Mouse (Mus musculus) stomach, embryonic 16.5 days (tissue): ENCODE results near the gene Olfr1240. TPM values are rescaled to one million over a fixed set of nuclear protein-coding genes. Genes with fewer than 3 reads are reported as not detected.

ENCODE experiments used
- ATAC-seq: fragments of 200-750 bp; cut with Nextera tagmentation; 2 replicates; pipeline ENCODE4 v1.8.0; 2017; ENCODE audit warnings: moderate number of reproducible peaks, moderate TSS enrichment; ENCODE audit not compliant: insufficient read depth, low FRiP score
- H3K27ac ChIP-seq: fragments of 300-500 bp; sonication (generic); 2 replicates; pipeline ENCODE4 v1.5.1; 2014; ENCODE audit warnings: low read length
- H3K27me3 ChIP-seq: fragments of 300-500 bp; sonication (generic); 2 replicates; pipeline ENCODE4 v1.6.1; 2014; ENCODE audit warnings: low read length, control low read depth, mixed read lengths; ENCODE audit not compliant: control insufficient read depth, insufficient read depth
- H3K36me3 ChIP-seq: fragments of 300-500 bp; sonication (generic); 2 replicates; pipeline ENCODE4 v1.6.1; 2014; ENCODE audit warnings: low read length; ENCODE audit not compliant: control insufficient read depth, insufficient read depth
- H3K4me1 ChIP-seq: fragments of 300-500 bp; sonication (generic); 2 replicates; pipeline ENCODE4 v1.6.1; 2014; ENCODE audit warnings: low read length, control low read depth, mixed read lengths; ENCODE audit not compliant: control insufficient read depth, insufficient read depth
- H3K4me2 ChIP-seq: fragments of 300-500 bp; sonication (generic); 2 replicates; pipeline ENCODE4 v1.6.1; 2014; ENCODE audit warnings: low read depth, low read length, mixed read lengths
- H3K4me3 ChIP-seq: fragments of 300-500 bp; sonication (generic); replicated peaks from 2 replicates; pipeline ENCODE4 v1.5.1; 2014; ENCODE audit warnings: mild to moderate bottlenecking, low read length
- H3K9ac ChIP-seq: fragments of 300-500 bp; sonication (generic); 2 replicates; pipeline ENCODE4 v1.6.1; 2014; ENCODE audit warnings: low read length
- H3K9me3 ChIP-seq: fragments of 300-500 bp; sonication (generic); replicated peaks from 2 replicates; pipeline ENCODE4 v1.6.1; 2016; ENCODE audit warnings: low read length, control low read depth; ENCODE audit not compliant: control insufficient read depth
- WGBS: fragments of 180-500 bp; shearing (Covaris S2); extraction: QIAGEN DNeasy Blood & Tissue Kit; methylation state at CpG from one replicate; pipeline ENCODE4 v1.1.7; 2014; 5-methylcytosine and 5-hydroxymethylcytosine counted together
- polyA plus RNA-seq: library from polyadenylated mRNA; unstranded; fragments of >200 nt; fragmentation: Nextera tagmentation; extraction: Ambion mirVana; gene quantifications from 2 replicates; pipeline ENCODE4 v1.2.1, GENCODE M21; 2015

The Olfr1240 gene
- not detected in 2 replicates for polyA plus RNA-seq

- Histone ChIP-seq H3K9ac (no peak within 1 kb of the TSS), H3K9me3 (no peaks in the 10 kb centered on the region), H3K27me3 (no peaks in the 10 kb centered on the region), H3K27ac (no peak within 1 kb of the TSS), H3K4me1 (no peaks in the 10 kb centered on the region), H3K36me3 (no peaks in the 10 kb centered on the region), H3K4me2 (no peak within 1 kb of the TSS), H3K4me3 (no peak within 1 kb of the TSS)
- 82% methylated on average over 3 of the region's 3 CpGs for WGBS
- no peak for ATAC-seq
These were observed at the start of gene Olfr1240 for GRCm38 (mm10) chr2:89442900-89443299. Gene Olfr1240, minus strand, starts transcription at chr2:89443000.

DNA sequence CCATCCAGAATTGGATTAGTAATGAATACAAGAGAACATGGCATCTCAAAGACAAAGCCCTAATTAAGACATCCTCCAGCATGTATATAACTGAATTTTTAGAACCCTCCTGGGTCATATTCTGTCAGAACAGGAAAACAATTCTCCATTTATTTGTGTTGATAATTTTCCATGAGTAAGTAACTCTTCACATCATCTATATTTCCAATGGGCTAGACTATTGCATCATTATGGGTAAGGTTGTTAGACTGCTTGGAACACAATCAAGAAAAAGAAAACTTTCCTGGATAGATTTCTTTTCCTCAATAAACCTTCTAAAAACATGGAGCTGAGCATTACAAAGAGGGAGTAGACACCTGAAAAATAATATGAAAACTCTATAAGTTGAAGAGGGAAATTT lies 44.2 kb upstream of the Olfr1240 start, which contains the start of gene Olfr1241:
Gene Olfr1241 (minus strand): TSS at position 101 of the 400 bp plus-strand sequence.
- H3K27ac ChIP-seq, result no peak within 1 kb of the TSS
- H3K4me1 ChIP-seq, result no peaks in the 10 kb centered on the region
- H3K9ac ChIP-seq, result no peak within 1 kb of the TSS
- H3K36me3 ChIP-seq, result no peaks in the 10 kb centered on the region
- H3K9me3 ChIP-seq, result no peaks in the 10 kb centered on the region
- H3K4me2 ChIP-seq, result no peak within 1 kb of the TSS
- ATAC-seq, result no peak
- no peaks in the 10 kb centered on the region for H3K27me3 ChIP-seq
- no peak within 1 kb of the TSS for H3K4me3 ChIP-seq

DNA sequence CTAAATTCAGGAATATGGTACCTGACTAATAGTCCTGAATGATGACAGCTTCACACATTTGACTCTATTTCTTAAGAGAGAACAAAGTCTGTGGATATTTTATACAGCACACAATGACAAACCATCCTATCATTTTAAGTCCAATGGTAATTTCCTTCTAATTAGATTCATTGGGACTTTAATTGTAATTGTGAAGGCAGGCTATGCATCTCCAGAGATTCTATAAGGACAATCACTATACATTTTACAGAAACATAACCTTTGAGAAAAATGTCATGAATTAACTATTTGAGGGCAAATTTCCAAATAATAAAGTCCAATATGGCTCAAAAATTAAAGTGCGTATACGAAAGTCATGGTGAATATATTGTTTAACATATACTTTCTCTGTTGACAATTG lies 22.5 kb downstream of the Olfr1240 start, which contains the start of gene Olfr1239:
Gene Olfr1239 (minus strand): TSS at position 101 of the 400 bp plus-strand sequence.
- H3K36me3 ChIP-seq, result no peaks in the 10 kb centered on the region
- no peak within 1 kb of the TSS for H3K4me2 ChIP-seq
- no peaks in the 10 kb centered on the region for H3K4me1 ChIP-seq
- no peak for ATAC-seq
- no peak within 1 kb of the TSS for H3K27ac ChIP-seq
- no peak within 1 kb of the TSS for H3K4me3 ChIP-seq
- H3K9me3 ChIP-seq, result no peaks in the 10 kb centered on the region
- 77% methylated on average over 2 of the region's 2 CpGs for WGBS
- no peak within 1 kb of the TSS for H3K9ac ChIP-seq
- H3K27me3 ChIP-seq, result no peaks in the 10 kb centered on the region

DNA sequence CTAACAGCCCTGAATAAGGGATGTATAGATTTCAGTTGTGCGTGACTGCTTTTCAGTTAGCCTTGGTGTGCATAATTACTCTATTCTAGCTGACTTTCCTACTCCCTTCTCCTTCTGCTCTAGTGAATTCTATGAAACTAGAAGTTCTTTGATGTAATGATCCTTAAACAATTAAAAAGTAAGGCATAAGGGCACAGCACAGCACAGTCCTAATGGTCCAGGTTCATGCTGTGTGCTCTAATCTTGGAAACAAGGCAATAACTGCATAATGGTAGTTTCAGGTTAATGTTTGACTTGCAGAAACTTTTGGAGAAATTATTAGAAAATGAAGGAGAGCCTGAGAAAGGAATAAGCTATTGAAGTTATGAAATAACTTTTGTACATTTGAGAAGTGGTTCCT lies 28.2 kb downstream of the Olfr1240 start:
- H3K4me3 ChIP-seq, result no peak overlapping the region
- H3K4me1 ChIP-seq, result no peaks in the 10 kb centered on the region
- no peak for ATAC-seq
- no peaks in the 10 kb centered on the region for H3K9me3 ChIP-seq
- 83% methylated on average over 1 of the region's 1 CpGs for WGBS
- no peaks in the 10 kb centered on the region for H3K27me3 ChIP-seq
- H3K27ac ChIP-seq, result no peak overlapping the region
- no peaks in the 10 kb centered on the region for H3K36me3 ChIP-seq
- no peak overlapping the region for H3K4me2 ChIP-seq
- no peak overlapping the region for H3K9ac ChIP-seq

GRCm38 (mm10) chr2:89409576-89409975 lies 33.2 kb downstream of the Olfr1240 start, which contains the start of gene Olfr1238:
Gene Olfr1238, minus strand, starts transcription at chr2:89409676.
- no peak for ATAC-seq
- Histone ChIP-seq H3K9me3 (no peaks in the 10 kb centered on the region), H3K4me2 (no peak within 1 kb of the TSS), H3K4me3 (no peak within 1 kb of the TSS), H3K36me3 (no peaks in the 10 kb centered on the region), H3K4me1 (no peaks in the 10 kb centered on the region), H3K9ac (no peak within 1 kb of the TSS), H3K27me3 (no peaks in the 10 kb centered on the region), H3K27ac (no peak within 1 kb of the TSS)
- WGBS, result 92% methylated on average over 2 of the region's 2 CpGs

- H3K27me3 ChIP-seq, result no peaks in the 10 kb centered on the region
- H3K4me3 ChIP-seq, result no peak overlapping the region
- ATAC-seq, result no peak
- no peaks in the 10 kb centered on the region for H3K4me1 ChIP-seq
- no peaks in the 10 kb centered on the region for H3K9me3 ChIP-seq
- WGBS, result 80% methylated on average over 1 of the region's 1 CpGs
- H3K4me2 ChIP-seq, result no peak overlapping the region
- H3K9ac ChIP-seq, result no peak overlapping the region
- H3K27ac ChIP-seq, result no peak overlapping the region
- H3K36me3 ChIP-seq, result no peaks in the 10 kb centered on the region
These were observed 41.9 kb downstream of the Olfr1240 start for GRCm38 (mm10) chr2:89400882-89401281.

Other genes with a start within 250 kb of the Olfr1240 start
- not detected in 2 replicates for gene Olfr1226, start 243.0 kb downstream of the Olfr1240 start, polyA plus RNA-seq
- gene Olfr1228, start 188.9 kb downstream of the Olfr1240 start, polyA plus RNA-seq, result not detected in 2 replicates
- not detected in 2 replicates for gene Olfr1229, start 155.0 kb downstream of the Olfr1240 start, polyA plus RNA-seq
- not detected in 2 replicates for gene Olfr1230, start 145.7 kb downstream of the Olfr1240 start, polyA plus RNA-seq
- gene Olfr1231, start 135.9 kb downstream of the Olfr1240 start, polyA plus RNA-seq, result not detected in 2 replicates
- not detected in 2 replicates for gene Olfr1232, start 113.3 kb downstream of the Olfr1240 start, polyA plus RNA-seq
- gene Olfr1233, start 100.6 kb downstream of the Olfr1240 start, polyA plus RNA-seq, result not detected in 2 replicates
- not detected in 2 replicates for gene Olfr1234, start 78.1 kb downstream of the Olfr1240 start, polyA plus RNA-seq
- not detected in 2 replicates for gene Olfr1238, start 33.3 kb downstream of the Olfr1240 start, polyA plus RNA-seq
- not detected in 2 replicates for gene Olfr1239, start 22.6 kb downstream of the Olfr1240 start, polyA plus RNA-seq
- gene Olfr1241, start 44.1 kb upstream of the Olfr1240 start, polyA plus RNA-seq, result not detected in 2 replicates
- not detected in 2 replicates for gene Olfr1242, start 55.3 kb upstream of the Olfr1240 start, polyA plus RNA-seq
- not detected in 2 replicates for gene Olfr1243, start 88.5 kb upstream of the Olfr1240 start, polyA plus RNA-seq
- gene Olfr1245, start 135.4 kb upstream of the Olfr1240 start, polyA plus RNA-seq, result not detected in 2 replicates
- gene Olfr1246, start 150.2 kb upstream of the Olfr1240 start, polyA plus RNA-seq, result not detected in 2 replicates
- gene Olfr1247, start 171.1 kb upstream of the Olfr1240 start, polyA plus RNA-seq, result not detected in 2 replicates
- gene Olfr1248, start 175.2 kb upstream of the Olfr1240 start, polyA plus RNA-seq, result not detected in 2 replicates
- gene Olfr1249, start 192.0 kb upstream of the Olfr1240 start, polyA plus RNA-seq, result not detected in 2 replicates
- not detected in 2 replicates for gene Olfr1250, start 218.5 kb upstream of the Olfr1240 start, polyA plus RNA-seq
- gene Olfr1251, start 228.9 kb upstream of the Olfr1240 start, polyA plus RNA-seq, result not detected in 2 replicates